Mouse (Mus musculus) CH12F3 (cell line): ENCODE results near the gene S1pr1.

ENCODE experiments used
- in situ Hi-C: fragments of 300-500 bp; cut with MboI; formaldehyde crosslinking; loops from 2 replicates; pipeline ENCODE4 v1.14.3; 2020; ENCODE audit warnings: low sequenced_read_pairs

The S1pr1 gene

GRCm38 (mm10) chr3:115714671-115715651 is at the start of gene S1pr1:
Gene S1pr1, minus strand, starts transcription at chr3:115715072.
- in situ Hi-C loops, result no loop called here

GRCm38 (mm10) chr3:115763292-115763691 is 48.4 kb upstream of the S1pr1 start:
- in situ Hi-C loops, result no loop called here

- in situ Hi-C loops, result no loop called here
These were observed 48.0 kb upstream of the S1pr1 start for GRCm38 (mm10) chr3:115762841-115763240.

GRCm38 (mm10) chr3:115759659-115760058 is 44.8 kb upstream of the S1pr1 start:
- in situ Hi-C loops, result no loop called here

- in situ Hi-C loops, result no loop called here
These were observed 43.6 kb upstream of the S1pr1 start for GRCm38 (mm10) chr3:115758455-115758912.

- in situ Hi-C loops, result no loop called here
These were observed 39.6 kb upstream of the S1pr1 start for GRCm38 (mm10) chr3:115754466-115754865.

GRCm38 (mm10) chr3:115750369-115750768 is 35.5 kb upstream of the S1pr1 start:
- in situ Hi-C loops, result no loop called here

- in situ Hi-C loops, result no loop called here
These were observed 33.6 kb upstream of the S1pr1 start for GRCm38 (mm10) chr3:115748289-115748989.

GRCm38 (mm10) chr3:115746511-115746910 is 31.6 kb upstream of the S1pr1 start:
- in situ Hi-C loops, result no loop called here

GRCm38 (mm10) chr3:115745088-115745487 is 30.2 kb upstream of the S1pr1 start:
- in situ Hi-C loops, result no loop called here

GRCm38 (mm10) chr3:115738524-115738923 is 23.7 kb upstream of the S1pr1 start:
- in situ Hi-C loops, result no loop called here

- in situ Hi-C loops, result no loop called here
These were observed 23.0 kb upstream of the S1pr1 start for GRCm38 (mm10) chr3:115737785-115738318.

GRCm38 (mm10) chr3:115735540-115735939 is 20.7 kb upstream of the S1pr1 start:
- in situ Hi-C loops, result no loop called here

- in situ Hi-C loops, result no loop called here
These were observed 20.0 kb upstream of the S1pr1 start for GRCm38 (mm10) chr3:115734841-115735240.

- in situ Hi-C loops, result no loop called here
These were observed 15.5 kb upstream of the S1pr1 start for GRCm38 (mm10) chr3:115730336-115730735.

- in situ Hi-C loops, result no loop called here
These were observed 14.3 kb upstream of the S1pr1 start for GRCm38 (mm10) chr3:115729187-115729586.

GRCm38 (mm10) chr3:115728211-115728610 is 13.3 kb upstream of the S1pr1 start:
- in situ Hi-C loops, result no loop called here

GRCm38 (mm10) chr3:115718886-115719285 is 4.0 kb upstream of the S1pr1 start:
- in situ Hi-C loops, result no loop called here

GRCm38 (mm10) chr3:115715900-115716515 is 1.1 kb upstream of the S1pr1 start:
- in situ Hi-C loops, result no loop called here

GRCm38 (mm10) chr3:115714049-115714435 is 830 bp downstream of the S1pr1 start:
- in situ Hi-C loops, result no loop called here

GRCm38 (mm10) chr3:115713417-115714048 is 1.3 kb downstream of the S1pr1 start:
- in situ Hi-C loops, result no loop called here
